Mouse (Mus musculus) neural tube, embryonic 13.5 days (tissue): ENCODE data around the gene Dmrt1. TPM values are rescaled to one million over a fixed set of nuclear protein-coding genes. Genes with fewer than 3 reads are reported as not detected.

ENCODE experiments used
- ATAC-seq: fragments of 200-750 bp; cut with Nextera tagmentation; 2 replicates; pipeline ENCODE4 v1.8.0; 2017; ENCODE audit warnings: low read depth, mild to moderate bottlenecking, moderate TSS enrichment, moderate library complexity
- H3K27ac ChIP-seq: fragments of 300-500 bp; sonication (generic); replicated peaks from 2 replicates; pipeline ENCODE4 v1.5.1; 2015; ENCODE audit warnings: moderate library complexity, mild to moderate bottlenecking, inconsistent platforms
- H3K27me3 ChIP-seq: fragments of 300-500 bp; sonication (generic); 2 replicates; pipeline ENCODE4 v1.6.1; 2015; ENCODE audit warnings: mild to moderate bottlenecking, inconsistent platforms
- H3K36me3 ChIP-seq: fragments of 300-500 bp; sonication (generic); 2 replicates; pipeline ENCODE4 v1.6.1; 2015; ENCODE audit warnings: mild to moderate bottlenecking, inconsistent platforms
- H3K4me1 ChIP-seq: fragments of 300-500 bp; sonication (generic); replicated peaks from 2 replicates; pipeline ENCODE4 v1.6.1; 2015; ENCODE audit warnings: inconsistent platforms
- H3K4me2 ChIP-seq: fragments of 300-500 bp; sonication (generic); 2 replicates; pipeline ENCODE4 v1.6.1; 2015; ENCODE audit warnings: inconsistent platforms, mild to moderate bottlenecking, moderate library complexity
- H3K4me3 ChIP-seq: fragments of 300-500 bp; sonication (generic); 2 replicates; pipeline ENCODE4 v1.5.1; 2015; ENCODE audit warnings: mild to moderate bottlenecking, inconsistent platforms
- H3K9ac ChIP-seq: fragments of 300-500 bp; sonication (generic); 2 replicates; pipeline ENCODE4 v1.6.1; 2015; ENCODE audit warnings: moderate library complexity, mild to moderate bottlenecking, inconsistent platforms
- H3K9me3 ChIP-seq: fragments of 300-500 bp; sonication (generic); 2 replicates; pipeline ENCODE4 v1.6.1; 2016; ENCODE audit warnings: inconsistent platforms
- WGBS: fragments of 180-500 bp; shearing (Covaris S2); methylation state at CpG from one replicate; pipeline ENCODE4 v1.1.7; 2015; 5-methylcytosine and 5-hydroxymethylcytosine counted together
- polyA plus RNA-seq: library from polyadenylated mRNA; unstranded; fragments of >200 nt; fragmentation: Nextera tagmentation; extraction: Ambion mirVana; gene quantifications from 2 replicates; pipeline ENCODE4 v1.2.1, GENCODE M21; 2015

Dmrt1 gene
- polyA plus RNA-seq, 1 experiment from 2014 or later = 0.32 TPM

- WGBS = 2% methylated on average over 23 of the region's 23 CpGs
- no peak overlapping the region for H3K9ac ChIP-seq
- no peak for ATAC-seq
- H3K9me3 ChIP-seq = no peaks in the 10 kb centered on the region
- peaks cover 18% of the 10 kb centered on the region for H3K4me1 ChIP-seq
- no peak overlapping the region for H3K27ac ChIP-seq
- no peaks in the 10 kb centered on the region for H3K36me3 ChIP-seq
- H3K27me3 ChIP-seq = peaks cover 82% of the 10 kb centered on the region
- peak overlapping the region; percentile 46 for H3K4me2 ChIP-seq
- 0 out of 2 replicates have a peak overlapping the region, but pooled peaks have one; percentile 26 for H3K4me3 ChIP-seq
These were observed 1.2 kb downstream of the Dmrt1 start for GRCm38 (mm10) chr19:25506616-25507015.

- 29% methylated on average over 12 of the region's 12 CpGs for WGBS
- Histone ChIP-seq H3K27me3 (peaks cover 24% of the 10 kb centered on the region), H3K4me1 (no peaks in the 10 kb centered on the region), H3K9me3 (no peaks in the 10 kb centered on the region), H3K36me3 (no peaks in the 10 kb centered on the region), H3K9ac (no peak overlapping the region), H3K4me2 (no peak overlapping the region), H3K27ac (no peak overlapping the region), H3K4me3 (no peak overlapping the region)
- ATAC-seq = no peak
These were observed 9.6 kb downstream of the Dmrt1 start for GRCm38 (mm10) chr19:25514986-25515530.

GRCm38 (mm10) chr19:25524156-25524555, 18.7 kb downstream of the Dmrt1 start:
- Histone ChIP-seq H3K4me2 (no peak overlapping the region), H3K4me3 (no peak overlapping the region), H3K9me3 (no peaks in the 10 kb centered on the region), H3K27me3 (no peaks in the 10 kb centered on the region), H3K4me1 (no peaks in the 10 kb centered on the region), H3K9ac (no peak overlapping the region), H3K27ac (no peak overlapping the region), H3K36me3 (no peaks in the 10 kb centered on the region)
- WGBS = 64% methylated on average over 6 of the region's 6 CpGs
- ATAC-seq = no peak

- Histone ChIP-seq H3K36me3 (no peaks in the 10 kb centered on the region), H3K9ac (no peak overlapping the region), H3K4me3 (no peak overlapping the region), H3K4me2 (no peak overlapping the region), H3K27ac (no peak overlapping the region), H3K9me3 (no peaks in the 10 kb centered on the region), H3K27me3 (no peaks in the 10 kb centered on the region; the same call in 1 of the 2 replicates), H3K4me1 (no peaks in the 10 kb centered on the region)
- WGBS = 98% methylated on average over 20 of the region's 20 CpGs
- ATAC-seq = no peak
These were observed 20.3 kb downstream of the Dmrt1 start for GRCm38 (mm10) chr19:25525726-25526125.

- WGBS = 68% methylated on average over 12 of the region's 12 CpGs
- H3K36me3 ChIP-seq = no peaks in the 10 kb centered on the region
- H3K27me3 ChIP-seq = no peaks in the 10 kb centered on the region; the same call in 1 of the 2 replicates
- H3K9ac ChIP-seq = no peak overlapping the region
- H3K4me2 ChIP-seq = no peak overlapping the region
- ATAC-seq = no peak
- peaks cover 5% of the 10 kb centered on the region; the same call in 1 of the 2 replicates for H3K9me3 ChIP-seq
- H3K27ac ChIP-seq = no peak overlapping the region
- no peaks in the 10 kb centered on the region for H3K4me1 ChIP-seq
- no peak overlapping the region for H3K4me3 ChIP-seq
These were observed 24.3 kb downstream of the Dmrt1 start for GRCm38 (mm10) chr19:25529673-25530072.

- ATAC-seq = peak; percentile 88
- 37% methylated on average over 13 of the region's 13 CpGs for WGBS
- Histone ChIP-seq H3K4me1 (0 out of 2 replicates have a peak, but pooled peaks cover 5% of the 10 kb centered on the region), H3K36me3 (no peaks in the 10 kb centered on the region), H3K9ac (no peak overlapping the region), H3K27me3 (peaks cover 5% of the 10 kb centered on the region), H3K9me3 (no peaks in the 10 kb centered on the region), H3K4me3 (no peak overlapping the region), H3K4me2 (no peak overlapping the region), H3K27ac (no peak overlapping the region)
These were observed 40.4 kb downstream of the Dmrt1 start for GRCm38 (mm10) chr19:25545714-25546340.

- Histone ChIP-seq H3K36me3 (no peaks in the 10 kb centered on the region), H3K4me1 (0 out of 2 replicates have a peak, but pooled peaks cover 5% of the 10 kb centered on the region), H3K27ac (no peak overlapping the region), H3K27me3 (peaks cover 5% of the 10 kb centered on the region), H3K9me3 (no peaks in the 10 kb centered on the region), H3K4me2 (no peak overlapping the region), H3K9ac (no peak overlapping the region), H3K4me3 (no peak overlapping the region)
- WGBS = 83% methylated on average over 9 of the region's 9 CpGs
- ATAC-seq = no peak
These were observed 41.7 kb downstream of the Dmrt1 start for GRCm38 (mm10) chr19:25547086-25547643.

GRCm38 (mm10) chr19:25550346-25550745, 44.9 kb downstream of the Dmrt1 start:
- H3K4me3 ChIP-seq = no peak overlapping the region
- no peak overlapping the region for H3K27ac ChIP-seq
- ATAC-seq = no peak
- H3K36me3 ChIP-seq = no peaks in the 10 kb centered on the region
- 0 out of 2 replicates have a peak, but pooled peaks cover 5% of the 10 kb centered on the region for H3K4me1 ChIP-seq
- H3K27me3 ChIP-seq = peaks cover 5% of the 10 kb centered on the region; the same call in 1 of the 2 replicates
- H3K9ac ChIP-seq = no peak overlapping the region
- WGBS = 80% methylated on average over 5 of the region's 5 CpGs
- H3K9me3 ChIP-seq = no peaks in the 10 kb centered on the region
- H3K4me2 ChIP-seq = no peak overlapping the region

GRCm38 (mm10) chr19:25551053-25551452, 45.6 kb downstream of the Dmrt1 start:
- peaks cover 6% of the 10 kb centered on the region; the same call in 1 of the 2 replicates for H3K27me3 ChIP-seq
- H3K4me1 ChIP-seq = 0 out of 2 replicates have a peak, but pooled peaks cover 5% of the 10 kb centered on the region
- H3K9ac ChIP-seq = no peak overlapping the region
- no peaks in the 10 kb centered on the region for H3K36me3 ChIP-seq
- no peak for ATAC-seq
- H3K4me2 ChIP-seq = no peak overlapping the region
- H3K4me3 ChIP-seq = no peak overlapping the region
- H3K27ac ChIP-seq = no peak overlapping the region
- WGBS = 84% methylated on average over 5 of the region's 5 CpGs
- no peaks in the 10 kb centered on the region for H3K9me3 ChIP-seq

- no peaks in the 10 kb centered on the region for H3K4me1 ChIP-seq
- no peak overlapping the region for H3K4me3 ChIP-seq
- ATAC-seq = no peak
- H3K4me2 ChIP-seq = no peak overlapping the region
- no peak overlapping the region for H3K27ac ChIP-seq
- H3K9me3 ChIP-seq = no peaks in the 10 kb centered on the region
- 58% methylated on average over 12 of the region's 12 CpGs for WGBS
- no peak overlapping the region for H3K9ac ChIP-seq
- H3K36me3 ChIP-seq = no peaks in the 10 kb centered on the region
- peaks cover 33% of the 10 kb centered on the region for H3K27me3 ChIP-seq
These were observed 59.0 kb downstream of the Dmrt1 start for GRCm38 (mm10) chr19:25564430-25564829.

GRCm38 (mm10) chr19:25569778-25570177, 64.4 kb downstream of the Dmrt1 start:
- H3K9me3 ChIP-seq = no peaks in the 10 kb centered on the region
- H3K4me2 ChIP-seq = no peak overlapping the region
- ATAC-seq = no peak
- no peak overlapping the region for H3K4me3 ChIP-seq
- peaks cover 6% of the 10 kb centered on the region; the same call in 1 of the 2 replicates for H3K4me1 ChIP-seq
- 90% methylated on average over 7 of the region's 7 CpGs for WGBS
- no peak overlapping the region for H3K9ac ChIP-seq
- no peaks in the 10 kb centered on the region for H3K36me3 ChIP-seq
- peaks cover 60% of the 10 kb centered on the region for H3K27me3 ChIP-seq
- no peak overlapping the region for H3K27ac ChIP-seq

GRCm38 (mm10) chr19:25574431-25574830, 69.0 kb downstream of the Dmrt1 start:
- Histone ChIP-seq H3K4me2 (no peak overlapping the region), H3K4me3 (no peak overlapping the region), H3K36me3 (no peaks in the 10 kb centered on the region), H3K9ac (no peak overlapping the region), H3K27ac (no peak overlapping the region), H3K9me3 (no peaks in the 10 kb centered on the region), H3K4me1 (peaks cover 15% of the 10 kb centered on the region; the same call in 1 of the 2 replicates), H3K27me3 (peaks cover 73% of the 10 kb centered on the region)
- ATAC-seq = no peak
- WGBS = 51% methylated on average over 10 of the region's 10 CpGs
